Mouse (Mus musculus): ENCODE data around the gene Fzr1. TPM values are rescaled to one million over a fixed set of nuclear protein-coding genes. Genes with fewer than 3 reads are reported as not detected.

Fzr1 gene
- polyA plus RNA-seq, 1 experiment from 2014 or later = 92.1 TPM

- H3K9ac ChIP-seq (replicated peaks; ENCODE audit: low read length) = no peak overlapping the region
- no peaks in the 10 kb centered on the region for H3K9me3 ChIP-seq (replicated peaks; ENCODE audit: control insufficient read depth, low read length)
- peaks cover 6% of the 10 kb centered on the region; the same call in 1 of the 2 replicates for H3K4me1 ChIP-seq (ENCODE audit: control insufficient read depth, insufficient read depth, low read length)
- no peak overlapping the region for H3K4me3 ChIP-seq (ENCODE audit: low read depth, low read length)
- peaks cover 31% of the 10 kb centered on the region for H3K27me3 ChIP-seq (ENCODE audit: control insufficient read depth, insufficient read depth, low read length)
- no peaks in the 10 kb centered on the region for H3K36me3 ChIP-seq (replicated peaks; ENCODE audit: control insufficient read depth, insufficient read depth, low read depth, low read length)
- H3K27ac ChIP-seq (replicated peaks; ENCODE audit: low read depth, low read length) = no peak overlapping the region
- DNase-seq (ENCODE audit: low spot score) = no peak
- 64% methylated on average over 4 of the region's 4 CpGs for WGBS
- no peak overlapping the region for H3K4me2 ChIP-seq (ENCODE audit: low read depth, low read length)
- ATAC-seq (replicated peaks; ENCODE audit: insufficient number of reproducible peaks, low FRiP score, low TSS enrichment, low read depth) = no peak
These were observed 45.3 kb upstream of the Fzr1 start for GRCm38 (mm10) chr10:81423476-81424245.

GRCm38 (mm10) chr10:81422661-81423217, 44.4 kb upstream of the Fzr1 start:
- Histone ChIP-seq H3K36me3 (replicated peaks; ENCODE audit: control insufficient read depth, insufficient read depth, low read depth, low read length) (no peaks in the 10 kb centered on the region), H3K4me2 (ENCODE audit: low read depth, low read length) (no peak overlapping the region), H3K9ac (replicated peaks; ENCODE audit: low read length) (no peak overlapping the region), H3K27me3 (ENCODE audit: control insufficient read depth, insufficient read depth, low read length) (peaks cover 26% of the 10 kb centered on the region), H3K9me3 (replicated peaks; ENCODE audit: control insufficient read depth, low read length) (no peaks in the 10 kb centered on the region), H3K27ac (replicated peaks; ENCODE audit: low read depth, low read length) (no peak overlapping the region), H3K4me3 (ENCODE audit: low read depth, low read length) (no peak overlapping the region), H3K4me1 (ENCODE audit: control insufficient read depth, insufficient read depth, low read length) (peaks cover 6% of the 10 kb centered on the region; the same call in 1 of the 2 replicates)
- ATAC-seq (replicated peaks; ENCODE audit: insufficient number of reproducible peaks, low FRiP score, low TSS enrichment, low read depth) = no peak
- DNase-seq (ENCODE audit: low spot score) = no peak
- 74% methylated on average over 3 of the region's 3 CpGs for WGBS

DNA sequence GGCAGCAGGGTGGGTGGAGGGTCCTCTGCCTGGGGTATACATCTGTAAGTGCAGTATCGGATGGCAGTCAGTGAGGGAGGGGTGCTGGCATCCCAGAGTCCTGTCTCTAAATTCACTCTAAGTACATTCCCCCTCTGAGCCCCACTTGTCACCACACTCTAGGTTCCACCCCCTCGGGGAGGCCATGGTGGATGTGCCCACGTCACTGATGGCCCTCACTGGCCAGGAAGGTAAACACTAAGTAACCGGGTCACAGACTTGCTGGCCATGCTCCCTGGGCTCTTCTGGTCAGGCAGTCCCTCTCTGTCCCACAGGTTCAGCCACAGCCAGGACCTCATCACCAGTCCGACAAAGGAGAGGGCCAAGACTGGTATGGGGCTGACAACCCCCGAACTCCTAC, 43.9 kb upstream of the Fzr1 start:
- Histone ChIP-seq H3K9ac (replicated peaks; ENCODE audit: low read length) (no peak overlapping the region), H3K4me2 (ENCODE audit: low read depth, low read length) (no peak overlapping the region), H3K4me3 (ENCODE audit: low read depth, low read length) (no peak overlapping the region), H3K27me3 (ENCODE audit: control insufficient read depth, insufficient read depth, low read length) (peaks cover 20% of the 10 kb centered on the region), H3K9me3 (replicated peaks; ENCODE audit: control insufficient read depth, low read length) (no peaks in the 10 kb centered on the region), H3K4me1 (ENCODE audit: control insufficient read depth, insufficient read depth, low read length) (peaks cover 8% of the 10 kb centered on the region), H3K27ac (replicated peaks; ENCODE audit: low read depth, low read length) (no peak overlapping the region), H3K36me3 (replicated peaks; ENCODE audit: control insufficient read depth, insufficient read depth, low read depth, low read length) (no peaks in the 10 kb centered on the region)
- ATAC-seq (replicated peaks; ENCODE audit: insufficient number of reproducible peaks, low FRiP score, low TSS enrichment, low read depth) (no peak), DNase-seq (ENCODE audit: low spot score) (no peak)
- WGBS = 80% methylated on average over 6 of the region's 6 CpGs

DNA sequence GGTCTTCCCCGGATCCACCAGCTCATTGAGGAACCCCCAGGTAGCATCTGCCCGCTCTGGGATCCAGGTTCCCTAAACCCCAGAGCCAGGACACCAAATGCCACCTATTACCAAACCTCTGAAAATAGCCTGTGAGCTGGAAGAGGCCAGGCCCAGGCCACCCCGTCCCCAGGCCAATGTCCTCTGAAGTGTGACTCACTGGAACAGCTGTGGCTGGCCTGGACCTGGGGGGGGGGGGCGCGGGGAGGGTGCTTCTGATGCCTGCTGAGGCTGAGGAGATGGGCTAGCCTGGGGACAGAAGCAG, 43.4 kb upstream of the Fzr1 start:
- H3K4me1 ChIP-seq (ENCODE audit: control insufficient read depth, insufficient read depth, low read length) = peaks cover 10% of the 10 kb centered on the region
- no peaks in the 10 kb centered on the region for H3K9me3 ChIP-seq (replicated peaks; ENCODE audit: control insufficient read depth, low read length)
- no peak overlapping the region for H3K9ac ChIP-seq (replicated peaks; ENCODE audit: low read length)
- no peak overlapping the region for H3K27ac ChIP-seq (replicated peaks; ENCODE audit: low read depth, low read length)
- DNase-seq (ENCODE audit: low spot score) = no peak
- 82% methylated on average over 5 of the region's 5 CpGs for WGBS
- H3K27me3 ChIP-seq (ENCODE audit: control insufficient read depth, insufficient read depth, low read length) = peaks cover 16% of the 10 kb centered on the region
- no peaks in the 10 kb centered on the region for H3K36me3 ChIP-seq (replicated peaks; ENCODE audit: control insufficient read depth, insufficient read depth, low read depth, low read length)
- no peak for ATAC-seq (replicated peaks; ENCODE audit: insufficient number of reproducible peaks, low FRiP score, low TSS enrichment, low read depth)
- no peak overlapping the region for H3K4me3 ChIP-seq (ENCODE audit: low read depth, low read length)
- H3K4me2 ChIP-seq (ENCODE audit: low read depth, low read length) = no peak overlapping the region

DNA sequence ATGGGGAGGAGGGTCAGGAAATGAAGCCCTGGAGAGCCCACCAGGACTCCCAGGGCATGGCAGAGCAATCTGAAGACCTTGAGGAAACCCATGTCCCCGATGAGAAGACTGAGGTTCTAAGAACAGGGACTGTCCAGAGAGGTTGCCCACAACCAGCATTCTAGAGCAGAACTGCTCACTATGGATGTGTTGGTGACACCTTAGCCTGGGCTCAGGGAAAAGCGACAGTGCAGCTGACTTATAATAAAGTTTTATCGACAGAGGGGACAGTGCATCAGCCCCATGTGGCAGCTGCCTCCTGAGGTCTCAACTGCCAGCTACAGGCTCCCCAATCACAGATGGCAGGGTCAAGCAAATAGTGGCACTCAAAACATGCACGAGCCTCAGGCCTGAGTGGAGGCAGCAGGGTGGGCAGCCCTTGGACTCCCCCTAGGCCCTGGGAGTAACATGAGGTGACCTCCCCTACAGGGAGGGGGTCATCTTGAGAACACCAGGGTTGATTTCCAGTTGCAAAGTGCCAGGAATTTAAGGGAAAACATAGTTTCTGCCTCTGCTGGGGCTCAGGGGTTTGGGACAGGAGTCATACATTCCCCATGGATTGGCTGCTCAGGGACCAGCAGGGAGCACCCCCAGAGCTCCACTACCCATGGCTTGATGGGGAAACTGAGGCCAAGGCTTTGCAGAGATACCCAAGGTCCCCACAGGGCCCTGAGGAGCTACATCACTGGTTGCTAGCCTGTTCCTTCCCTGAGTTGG, 42.9 kb upstream of the Fzr1 start:
- H3K9me3 ChIP-seq (replicated peaks; ENCODE audit: control insufficient read depth, low read length) = no peaks in the 10 kb centered on the region
- no peak overlapping the region for H3K4me3 ChIP-seq (ENCODE audit: low read depth, low read length)
- peaks cover 5% of the 10 kb centered on the region for H3K4me1 ChIP-seq (ENCODE audit: control insufficient read depth, insufficient read depth, low read length)
- H3K36me3 ChIP-seq (replicated peaks; ENCODE audit: control insufficient read depth, insufficient read depth, low read depth, low read length) = no peaks in the 10 kb centered on the region
- H3K27ac ChIP-seq (replicated peaks; ENCODE audit: low read depth, low read length) = no peak overlapping the region
- 72% methylated on average over 4 of the region's 4 CpGs for WGBS
- DNase-seq (ENCODE audit: low spot score) (no peak), ATAC-seq (replicated peaks; ENCODE audit: insufficient number of reproducible peaks, low FRiP score, low TSS enrichment, low read depth) (no peak)
- H3K27me3 ChIP-seq (ENCODE audit: control insufficient read depth, insufficient read depth, low read length) = peaks cover 13% of the 10 kb centered on the region
- no peak overlapping the region for H3K4me2 ChIP-seq (ENCODE audit: low read depth, low read length)
- H3K9ac ChIP-seq (replicated peaks; ENCODE audit: low read length) = no peak overlapping the region

- Histone ChIP-seq H3K4me3 (ENCODE audit: low read depth, low read length) (no peak overlapping the region), H3K4me2 (ENCODE audit: low read depth, low read length) (no peak overlapping the region), H3K27me3 (ENCODE audit: control insufficient read depth, insufficient read depth, low read length) (peaks cover 5% of the 10 kb centered on the region), H3K27ac (replicated peaks; ENCODE audit: low read depth, low read length) (no peak overlapping the region), H3K9ac (replicated peaks; ENCODE audit: low read length) (no peak overlapping the region), H3K4me1 (ENCODE audit: control insufficient read depth, insufficient read depth, low read length) (peaks cover 5% of the 10 kb centered on the region), H3K9me3 (replicated peaks; ENCODE audit: control insufficient read depth, low read length) (no peaks in the 10 kb centered on the region), H3K36me3 (replicated peaks; ENCODE audit: control insufficient read depth, insufficient read depth, low read depth, low read length) (no peaks in the 10 kb centered on the region)
- ATAC-seq (replicated peaks; ENCODE audit: insufficient number of reproducible peaks, low FRiP score, low TSS enrichment, low read depth) (no peak), DNase-seq (ENCODE audit: low spot score) (no peak)
- WGBS = 86% methylated on average over 40 of the region's 40 CpGs
These were observed 42.0 kb upstream of the Fzr1 start for GRCm38 (mm10) chr10:81420191-81420767.

GRCm38 (mm10) chr10:81419111-81419928, 41.0 kb upstream of the Fzr1 start:
- Histone ChIP-seq H3K9ac (replicated peaks; ENCODE audit: low read length) (no peak overlapping the region), H3K4me1 (ENCODE audit: control insufficient read depth, insufficient read depth, low read length) (peaks cover 5% of the 10 kb centered on the region), H3K4me2 (ENCODE audit: low read depth, low read length) (no peak overlapping the region), H3K9me3 (replicated peaks; ENCODE audit: control insufficient read depth, low read length) (no peaks in the 10 kb centered on the region), H3K27ac (replicated peaks; ENCODE audit: low read depth, low read length) (no peak overlapping the region), H3K36me3 (replicated peaks; ENCODE audit: control insufficient read depth, insufficient read depth, low read depth, low read length) (no peaks in the 10 kb centered on the region), H3K4me3 (ENCODE audit: low read depth, low read length) (no peak overlapping the region), H3K27me3 (ENCODE audit: control insufficient read depth, insufficient read depth, low read length) (no peaks in the 10 kb centered on the region)
- ATAC-seq (replicated peaks; ENCODE audit: insufficient number of reproducible peaks, low FRiP score, low TSS enrichment, low read depth) (no peak), DNase-seq (ENCODE audit: low spot score) (no peak)
- WGBS = 89% methylated on average over 10 of the region's 10 CpGs

Data from embryonic facial prominence, embryonic 11.5 days (tissue).